Mouse (Mus musculus) myocyte (in vitro differentiated cells): Measurements from ENCODE around the gene Cfb. TPM values are rescaled to one million over a fixed set of nuclear protein-coding genes. Genes with fewer than 3 reads are reported as not detected.
"Not testable (repeated sequence)": the region's sequence is repeated elsewhere in the genome, so short reads cannot be mapped to it uniquely, and the experiment has no call there.

Experiments used
- H3K27me3 ChIP-seq: one replicate; pipeline ENCODE4 v1.6.1; 2011; ENCODE audit not compliant: control insufficient read depth, insufficient read depth, insufficient read length
- H3K36me3 ChIP-seq: one replicate; pipeline ENCODE4 v1.6.1; 2011; ENCODE audit not compliant: control insufficient read depth, insufficient read depth
- H3K4me2 ChIP-seq: one replicate; pipeline ENCODE4 v1.6.1; 2011; ENCODE audit warnings: low read depth, control low read depth
- H3K4me3 ChIP-seq: one replicate; pipeline ENCODE4 v1.5.1; 2011; ENCODE audit warnings: mild to moderate bottlenecking, control low read depth, moderate library complexity
- H3K79me2 ChIP-seq: one replicate; pipeline ENCODE4 v1.6.1; 2011; ENCODE audit not compliant: control insufficient read depth, insufficient read depth
- H3ac ChIP-seq: one replicate; pipeline ENCODE4 v1.6.1; 2011; ENCODE audit not compliant: control insufficient read depth, insufficient read length
- CEBPB ChIP-seq: IDR thresholded peaks from 2 replicates; pipeline ENCODE4 v1.6.1; 2011; ENCODE audit warnings: mild to moderate bottlenecking, moderate library complexity; ENCODE audit not compliant: poor library complexity, insufficient read depth, severe bottlenecking
- E2F4 ChIP-seq: IDR thresholded peaks from one replicate; pipeline ENCODE4 v1.6.1; 2011; ENCODE audit warnings: mild to moderate bottlenecking, control low read depth, moderate library complexity; ENCODE audit not compliant: insufficient read depth
- MAX ChIP-seq: IDR thresholded peaks from one replicate; pipeline ENCODE4 v1.6.1; 2011; ENCODE audit warnings: low read depth, mild to moderate bottlenecking, control low read depth
- MYOD1 ChIP-seq, 3 experiments: IDR thresholded peaks; one replicate each; pipeline ENCODE4 v1.6.1; 2011; ENCODE audit warnings: control low read depth in 2 of 3, low read depth in 2 of 3, mild to moderate bottlenecking in 2 of 3, moderate library complexity in 1 of 3; ENCODE audit not compliant: insufficient read length in 2 of 3, control insufficient read depth in 1 of 3
- MYOG ChIP-seq, 3 experiments: IDR thresholded peaks; one replicate each; pipeline ENCODE4 v1.6.1; 2011; ENCODE audit warnings: control low read depth in 2 of 3, low read depth in 2 of 3, mild to moderate bottlenecking in 2 of 3; ENCODE audit not compliant: insufficient read length in 2 of 3, control insufficient read depth in 1 of 3, insufficient read depth in 1 of 3
- POLR2A ChIP-seq: IDR thresholded peaks from one replicate; pipeline ENCODE4 v1.6.1; 2011; ENCODE audit warnings: low read depth, mild to moderate bottlenecking, control low read depth, moderate library complexity; ENCODE audit not compliant: insufficient read length
- POLR2AphosphoS2 ChIP-seq: IDR thresholded peaks from one replicate; pipeline ENCODE4 v1.6.1; 2011; ENCODE audit warnings: low read depth, control low read depth; ENCODE audit not compliant: insufficient read length
- REST ChIP-seq: IDR thresholded peaks from one replicate; pipeline ENCODE4 v1.6.1; 2011; ENCODE audit warnings: mild to moderate bottlenecking, control low read depth, moderate library complexity; ENCODE audit not compliant: insufficient read depth, insufficient read length
- SRF ChIP-seq: IDR thresholded peaks from one replicate; pipeline ENCODE4 v1.6.1; 2011; ENCODE audit warnings: low read depth; ENCODE audit not compliant: control insufficient read depth, insufficient read length
- TCF12 ChIP-seq: IDR thresholded peaks from one replicate; pipeline ENCODE4 v1.6.1; 2011; ENCODE audit warnings: mild to moderate bottlenecking, control low read depth; ENCODE audit not compliant: poor library complexity, insufficient read depth, severe bottlenecking
- TCF3 ChIP-seq: IDR thresholded peaks from one replicate; pipeline ENCODE4 v1.6.1; 2011; ENCODE audit warnings: low read depth, control low read depth; ENCODE audit not compliant: insufficient read length
- USF1 ChIP-seq: IDR thresholded peaks from one replicate; pipeline ENCODE4 v1.6.1; 2011; ENCODE audit warnings: low read depth, mild to moderate bottlenecking, control low read depth, moderate library complexity
- polyA plus RNA-seq: library from polyadenylated mRNA; unstranded; fragments of >200 nt; fragmentation: generic; extraction: Trizol; gene quantifications from one replicate; pipeline ENCODE4 v1.2.1, GENCODE M21; 2012; ENCODE audit warnings: missing spikeins

Gene Cfb
- polyA plus RNA-seq, 1 experiment = 0.37 TPM

DNA sequence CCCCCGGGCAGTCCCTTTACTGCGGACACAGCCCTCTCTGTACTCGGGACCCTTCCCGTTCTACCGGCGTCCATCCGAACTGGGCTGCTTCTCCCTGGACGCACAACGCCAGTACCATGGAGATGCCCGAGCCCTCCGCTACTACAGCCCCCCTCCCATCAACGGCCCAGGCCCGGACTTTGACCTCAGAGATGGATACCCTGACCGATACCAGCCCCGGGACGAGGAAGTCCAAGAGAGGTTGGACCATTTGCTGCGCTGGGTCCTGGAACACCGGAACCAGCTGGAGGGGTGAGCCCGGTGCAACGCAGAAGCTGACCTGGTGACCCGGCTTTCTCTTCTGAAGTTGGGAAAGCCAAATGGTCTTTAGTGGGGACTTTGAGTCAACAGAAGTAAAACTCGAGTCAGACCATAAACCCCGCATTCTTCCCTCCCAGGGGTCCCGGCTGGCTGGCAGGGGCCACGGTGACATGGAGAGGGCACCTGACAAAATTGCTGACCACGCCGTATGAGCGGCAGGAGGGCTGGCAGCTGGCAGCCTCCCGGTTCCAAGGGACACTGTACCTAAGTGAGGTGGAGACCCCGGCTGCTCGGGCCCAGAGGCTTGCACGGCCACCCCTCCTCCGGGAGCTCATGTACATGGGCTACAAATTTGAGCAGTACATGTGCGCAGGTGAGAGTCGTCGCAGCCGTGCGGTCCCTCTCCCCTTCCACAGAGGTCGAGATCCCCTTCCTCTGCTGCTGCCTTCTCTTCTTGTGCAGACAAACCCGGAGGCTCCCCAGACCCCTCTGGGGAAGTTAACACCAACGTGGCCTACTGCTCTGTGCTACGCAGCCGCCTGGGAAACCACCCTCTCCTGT is 24.6 kb downstream of the Cfb start:
- H3K79me2 ChIP-seq = peaks cover 33% of the 10 kb centered on the region

DNA sequence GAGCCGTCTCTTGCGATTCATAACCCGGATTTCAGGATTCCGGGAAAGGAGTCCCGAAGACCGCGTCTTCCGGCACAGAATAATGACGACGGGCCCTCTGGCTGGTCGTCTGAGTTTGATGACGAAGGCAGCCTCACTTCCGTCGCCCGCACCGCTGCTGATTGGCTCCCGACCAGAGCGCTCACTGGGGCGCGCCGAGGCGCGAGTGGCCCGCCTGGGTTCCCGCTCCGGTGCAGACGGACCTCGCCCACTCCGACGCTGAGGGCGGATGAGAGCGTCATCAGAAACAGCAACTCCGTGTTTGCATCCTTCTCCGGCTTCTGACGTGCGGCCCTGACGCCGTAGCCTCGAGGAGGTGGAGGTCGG is 25.5 kb downstream of the Cfb start, which contains the start of the genes Stk19 and Dxo:
Gene Stk19 (minus strand): TSS at position 90 of the 366 bp plus-strand sequence.
Gene Dxo (plus strand): TSS at position 164 of the 366 bp plus-strand sequence.
- TF ChIP-seq POLR2A (peak; percentile 92), POLR2AphosphoS2 (peak; percentile 92), SRF (peak; percentile 83), TCF12 (no peak), USF1 (no peak), E2F4 (peak; percentile 75), MYOD1 (IDR thresholded peaks at IDR 0.05; ENCODE audit: control insufficient read depth in 1 of 3, insufficient read length in 2 of 3, low read depth in 2 of 3) (no peak)
- peak within 1 kb of the TSS; percentile 12 for H3ac ChIP-seq
- peaks cover 33% of the 10 kb centered on the region for H3K79me2 ChIP-seq
- H3K36me3 ChIP-seq = peaks cover 3% of the 10 kb centered on the region
- peak within 1 kb of the TSS; percentile 96 for H3K4me3 ChIP-seq
- no peaks in the 10 kb centered on the region for H3K27me3 ChIP-seq
- H3K4me2 ChIP-seq = peak within 1 kb of the TSS; percentile 95

More for the DNA sequence above, 24.6 kb downstream of the Cfb start:
- peak overlapping the region; percentile 79 for H3K4me2 ChIP-seq
- peak overlapping the region; percentile 12 for H3ac ChIP-seq
- no peaks in the 10 kb centered on the region for H3K27me3 ChIP-seq
- H3K36me3 ChIP-seq = peaks cover 5% of the 10 kb centered on the region
- TF ChIP-seq POLR2A (no peak), USF1 (no peak), TCF12 (no peak), MYOD1 (IDR thresholded peaks at IDR 0.05; ENCODE audit: control insufficient read depth in 1 of 3, insufficient read length in 2 of 3, low read depth in 2 of 3) (no peak), TCF3 (no peak)
- H3K4me3 ChIP-seq = peak overlapping the region; percentile 96

GRCm38 (mm10) chr17:34836155-34836855 is 26.0 kb downstream of the Cfb start:
- H3ac ChIP-seq = peak overlapping the region; percentile 12
- peaks cover 33% of the 10 kb centered on the region for H3K79me2 ChIP-seq
- H3K4me3 ChIP-seq = peak overlapping the region; percentile 96
- no peaks in the 10 kb centered on the region for H3K27me3 ChIP-seq
- H3K36me3 ChIP-seq = no peaks in the 10 kb centered on the region
- H3K4me2 ChIP-seq = peak overlapping the region; percentile 95
- TF ChIP-seq POLR2A (peak; percentile 28), TCF3 (no peak), MYOG (IDR thresholded peaks at IDR 0.05; ENCODE audit: control insufficient read depth in 1 of 3, insufficient read depth in 1 of 3, insufficient read length in 2 of 3, low read depth in 2 of 3) (no peak), E2F4 (no peak)

DNA sequence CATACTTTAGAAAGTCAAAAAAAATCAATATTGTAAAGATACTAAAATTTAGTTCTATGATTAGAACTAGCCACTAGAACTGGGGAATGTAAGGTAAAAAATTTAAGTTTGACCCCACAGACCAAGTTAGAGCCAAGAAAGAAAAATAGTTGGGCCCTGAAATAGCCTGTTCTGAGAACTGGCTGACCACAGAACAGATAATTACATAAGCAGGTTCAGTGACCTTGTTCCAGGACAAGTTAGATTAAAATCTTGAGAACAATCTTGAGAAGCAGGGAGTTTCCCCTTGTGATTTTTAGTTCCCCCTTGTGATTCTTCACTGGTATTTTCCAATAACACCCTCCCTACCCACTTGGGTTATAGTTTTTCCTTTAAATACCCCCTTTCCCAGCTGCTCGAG is 31.5 kb downstream of the Cfb start:
- H3K79me2 ChIP-seq = peaks cover 15% of the 10 kb centered on the region
- not testable (repeated sequence) for H3ac ChIP-seq, H3K27me3 ChIP-seq, H3K4me2 ChIP-seq, H3K4me3 ChIP-seq
- peaks cover 20% of the 10 kb centered on the region for H3K36me3 ChIP-seq

GRCm38 (mm10) chr17:34814818-34815370 is 47.4 kb downstream of the Cfb start:
- Histone ChIP-seq H3ac (no peak overlapping the region), H3K27me3 (no peaks in the 10 kb centered on the region), H3K4me3 (no peak overlapping the region), H3K79me2 (no peaks in the 10 kb centered on the region), H3K36me3 (no peaks in the 10 kb centered on the region), H3K4me2 (no peak overlapping the region)
- TF ChIP-seq MAX = no peak
- TF ChIP-seq CEBPB = no peak
- no peak for TF ChIP-seq SRF
- no peak for TF ChIP-seq MYOD1 (IDR thresholded peaks at IDR 0.05; ENCODE audit: control insufficient read depth in 1 of 3, insufficient read length in 2 of 3, low read depth in 2 of 3)
- TF ChIP-seq TCF3 = no peak
- TF ChIP-seq POLR2A = no peak
- TF ChIP-seq E2F4 = no peak
- no peak for TF ChIP-seq REST
- no peak for TF ChIP-seq MYOG (IDR thresholded peaks at IDR 0.05; ENCODE audit: control insufficient read depth in 1 of 3, insufficient read depth in 1 of 3, insufficient read length in 2 of 3, low read depth in 2 of 3)
- TF ChIP-seq USF1 = no peak
- TF ChIP-seq TCF12 = no peak
- TF ChIP-seq POLR2AphosphoS2 = no peak

- not testable (repeated sequence) for H3ac ChIP-seq, H3K4me3 ChIP-seq, H3K27me3 ChIP-seq, H3K36me3 ChIP-seq, H3K4me2 ChIP-seq, H3K79me2 ChIP-seq
These were observed 48.6 kb downstream of the Cfb start for GRCm38 (mm10) chr17:34813747-34814146.
